Mouse (Mus musculus): ENCODE measurements at regions not wholly inside any gene's neighbourhood (a gene's known extent, or its start where the extent isn't known, plus 50 kb on each side); places are given as distances from the start of the nearest gene placed in this dataset.

DNA sequence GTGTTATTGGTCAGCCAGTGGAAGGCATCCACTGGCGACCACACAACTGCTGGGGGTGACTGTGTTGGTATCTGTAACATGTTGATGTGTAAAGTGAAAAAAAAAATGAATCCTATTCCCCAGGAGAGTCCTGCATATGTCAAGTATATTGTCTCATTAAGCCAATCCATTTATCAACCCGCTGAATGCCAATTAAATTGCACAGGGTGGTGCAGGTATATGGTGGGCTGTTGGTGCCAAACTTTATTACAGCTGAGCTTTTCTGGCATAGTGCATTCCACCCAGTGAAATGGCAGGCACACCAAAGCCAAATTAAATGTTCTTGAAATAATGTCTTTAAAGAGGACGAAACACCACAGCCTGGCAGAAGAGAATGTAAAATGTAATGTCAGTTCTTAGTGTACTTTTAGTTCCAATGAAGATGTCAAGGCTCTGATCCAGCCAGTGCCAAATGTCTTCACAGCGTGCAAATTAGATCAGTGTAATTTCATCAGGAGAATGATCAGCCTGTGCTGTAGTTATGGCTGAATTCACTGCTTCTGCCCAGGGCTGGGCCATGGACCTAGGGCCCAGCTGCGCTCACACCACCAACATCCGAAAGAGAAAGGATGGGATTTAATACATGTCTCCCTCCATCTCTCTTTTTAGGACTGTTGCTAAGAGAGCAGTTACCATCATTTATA lies 66.6 kb upstream of the Itga4 start:
- no peak for DNase-seq

- DNase-seq: no peak
These were observed 61.4 kb upstream of the Itga4 start for GRCm38 (mm10) chr2:79193851-79194250.

- DNase-seq: no peak
These were observed 53.5 kb upstream of the Itga4 start for GRCm38 (mm10) chr2:79201677-79202076.
